Mouse (Mus musculus) embryo, embryonic 10 days (tissue): ENCODE data around the gene Acyp2.
"Not testable (repeated sequence)": the region's sequence is repeated elsewhere in the genome, so short reads cannot be mapped to it uniquely, and the experiment has no call there.

Experiments used
- DNase-seq: peaks from one replicate; pipeline ENCODE4 v3.0.0-alpha.2; 2015; ENCODE audit warnings: low spot score

Gene Acyp2

DNA sequence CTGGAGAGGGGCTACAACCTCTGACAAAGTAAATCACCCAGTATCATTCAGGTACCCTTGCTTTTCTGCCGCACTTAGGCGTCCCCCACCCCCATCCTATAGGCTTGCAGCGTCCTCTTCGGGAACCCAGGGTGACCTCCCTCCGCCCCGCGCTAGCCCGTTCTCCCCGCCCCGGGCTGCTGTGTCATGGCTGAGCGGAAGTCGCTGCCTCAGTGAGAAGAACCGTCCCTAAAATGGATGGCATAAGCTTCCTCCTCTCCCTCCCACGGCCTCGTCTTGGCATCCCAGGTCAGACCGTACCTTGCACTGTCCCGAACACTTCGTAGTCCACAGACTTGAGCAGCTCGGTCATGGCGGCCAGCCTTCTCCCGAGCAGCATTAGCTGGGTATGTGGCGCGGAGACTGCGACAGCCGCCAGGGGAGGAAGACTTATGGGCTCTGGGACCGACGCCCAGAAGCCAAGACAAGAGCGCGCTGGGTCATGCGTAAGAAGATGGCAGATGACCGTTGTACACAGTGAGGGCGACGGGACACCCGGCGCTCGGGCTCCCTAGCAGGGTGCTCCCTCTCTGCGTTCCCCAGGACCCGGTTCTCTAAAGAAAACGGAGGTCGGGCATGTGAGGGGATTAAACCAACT, at the start of gene Acyp2:
Acyp2 (minus strand) TSS at position 587 of the 637 bp plus-strand sequence.
- peak; percentile 91 for DNase-seq

DNA sequence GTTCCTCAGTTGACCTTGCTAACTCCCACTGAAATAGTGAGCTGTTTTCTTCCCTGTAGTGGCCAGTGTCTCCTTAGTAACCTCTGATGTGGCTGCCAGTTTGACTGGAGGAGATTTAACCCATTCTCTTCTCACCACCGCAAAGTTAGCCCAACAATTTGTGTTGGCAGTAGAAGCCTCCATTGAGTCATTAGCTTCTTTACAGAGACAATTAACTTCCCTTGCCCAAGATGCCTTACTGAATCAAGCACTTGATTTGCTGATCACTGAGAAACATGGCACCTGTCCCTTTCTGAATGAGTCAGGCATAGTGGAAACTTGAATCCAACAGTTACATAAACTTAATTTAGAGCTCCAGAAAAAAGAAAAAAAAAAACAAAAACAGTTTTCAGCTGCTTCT, 40.0 kb upstream of the Acyp2 start:
- DNase-seq: no peak

DNA sequence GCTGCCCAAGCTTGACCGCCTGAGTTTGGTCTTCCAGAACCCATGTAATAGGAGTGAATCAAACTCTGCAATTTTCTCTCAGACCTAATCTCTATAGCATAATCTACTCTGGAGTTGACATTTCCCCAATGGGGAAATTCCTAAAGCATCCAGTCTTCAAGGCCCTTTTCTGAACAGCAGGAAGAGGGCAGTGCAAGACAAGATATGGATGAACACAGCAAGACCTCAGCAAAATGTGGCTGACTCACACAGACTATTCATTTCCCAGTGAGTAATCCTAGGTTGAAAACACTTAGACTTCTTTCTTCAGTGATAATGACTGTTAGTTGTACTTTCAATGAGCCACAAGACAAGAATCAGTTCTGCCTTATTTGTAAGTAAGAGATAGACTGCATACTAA, 26.7 kb upstream of the Acyp2 start:
- peak; percentile 41 for DNase-seq

DNA sequence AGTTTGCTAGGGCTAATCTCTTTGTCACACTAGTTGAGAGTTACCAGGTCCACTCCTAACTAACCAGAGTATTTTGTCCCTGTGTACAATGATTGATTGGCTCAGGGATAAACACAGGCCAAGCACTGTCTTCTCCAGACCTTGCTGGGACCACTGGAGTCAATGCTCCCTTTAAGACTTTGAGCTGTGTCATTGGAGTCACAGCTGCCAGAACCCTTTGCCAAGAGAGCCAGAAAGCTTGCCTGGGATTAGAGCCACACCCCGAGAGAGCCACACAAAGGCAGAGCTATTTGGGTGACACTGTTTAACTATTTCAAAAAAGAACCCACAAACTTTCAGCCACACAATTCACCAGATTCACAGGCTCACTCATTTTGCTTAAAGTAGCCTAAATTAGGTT, 23.3 kb upstream of the Acyp2 start:
- DNase-seq: no peak

DNA sequence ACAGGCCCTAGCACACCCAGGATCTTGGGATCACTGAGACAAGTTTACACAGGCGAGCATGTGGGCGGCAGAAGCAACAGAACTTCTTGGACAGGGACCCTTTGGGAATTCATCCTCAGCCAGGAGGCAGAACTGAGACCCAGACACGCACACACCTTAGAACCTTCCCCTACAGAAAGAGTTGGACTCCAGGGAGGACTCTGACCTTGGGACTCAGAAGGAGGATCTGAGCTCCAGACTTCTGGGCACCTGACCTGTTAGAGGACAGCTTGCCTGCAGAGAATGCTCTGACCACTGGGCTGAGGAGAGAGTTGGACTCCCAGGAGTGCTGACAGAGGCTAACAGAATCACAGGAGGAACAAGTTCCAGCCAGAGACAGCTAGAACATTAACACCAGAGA, 13.6 kb upstream of the Acyp2 start:
- no peak for DNase-seq

DNA sequence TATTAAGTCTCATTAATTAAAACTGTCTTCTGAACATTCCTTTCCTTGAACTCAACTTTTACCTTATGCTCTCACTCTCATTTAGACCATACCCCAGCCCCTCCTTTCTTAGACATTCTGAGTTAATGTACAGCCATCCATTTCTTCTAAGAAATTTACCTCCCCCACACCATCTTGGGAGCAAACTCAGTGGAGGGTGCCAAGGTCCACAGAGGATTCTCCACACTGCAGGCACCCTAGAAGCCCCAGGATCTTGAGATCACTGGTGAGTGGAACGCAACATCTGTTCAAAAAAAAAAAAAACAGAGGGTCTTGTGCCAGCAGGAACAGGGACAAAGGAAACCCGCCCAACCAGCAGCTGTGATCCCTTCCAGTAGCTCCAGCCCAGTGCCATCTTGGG, 13.2 kb upstream of the Acyp2 start:
- no peak for DNase-seq

DNA sequence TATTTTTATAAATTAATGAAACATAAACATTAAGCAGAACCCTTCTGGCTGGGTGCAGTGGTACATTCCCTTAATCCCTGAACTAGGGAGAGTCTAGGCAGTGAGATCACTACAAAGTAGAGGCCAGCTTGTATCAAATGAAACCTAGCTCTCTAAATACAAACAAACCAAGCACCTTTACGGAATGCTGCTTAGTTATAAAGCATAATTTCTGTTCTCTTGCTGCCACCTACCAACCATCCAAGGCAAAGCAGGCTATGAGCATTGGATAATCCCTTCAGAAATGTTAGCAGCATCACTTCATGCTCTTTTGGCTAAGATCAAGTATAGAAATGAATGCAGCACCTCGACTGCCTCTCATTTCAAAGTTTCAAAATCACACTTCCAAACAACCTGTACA, 7.7 kb upstream of the Acyp2 start:
- peak; percentile 58 for DNase-seq

DNA sequence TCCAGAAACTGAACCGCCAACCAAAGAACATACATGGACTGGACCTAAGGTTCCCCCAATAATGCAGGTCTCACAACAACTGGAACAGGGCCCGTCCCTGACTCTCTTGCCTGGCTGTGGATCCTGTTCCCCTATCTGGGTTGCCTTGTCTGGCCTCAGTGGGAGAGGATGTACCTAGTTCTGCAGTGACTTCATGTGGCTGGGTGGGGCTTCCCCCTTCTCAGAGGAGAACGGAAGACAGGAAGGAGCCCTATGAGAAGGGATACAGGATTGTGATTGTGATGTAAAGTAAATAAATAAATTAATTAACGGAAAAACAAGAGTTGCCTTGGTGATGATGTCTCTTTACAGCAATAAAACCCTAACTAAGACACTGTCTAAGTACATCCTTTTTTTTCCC, 6.7 kb upstream of the Acyp2 start:
- DNase-seq: no peak

DNA sequence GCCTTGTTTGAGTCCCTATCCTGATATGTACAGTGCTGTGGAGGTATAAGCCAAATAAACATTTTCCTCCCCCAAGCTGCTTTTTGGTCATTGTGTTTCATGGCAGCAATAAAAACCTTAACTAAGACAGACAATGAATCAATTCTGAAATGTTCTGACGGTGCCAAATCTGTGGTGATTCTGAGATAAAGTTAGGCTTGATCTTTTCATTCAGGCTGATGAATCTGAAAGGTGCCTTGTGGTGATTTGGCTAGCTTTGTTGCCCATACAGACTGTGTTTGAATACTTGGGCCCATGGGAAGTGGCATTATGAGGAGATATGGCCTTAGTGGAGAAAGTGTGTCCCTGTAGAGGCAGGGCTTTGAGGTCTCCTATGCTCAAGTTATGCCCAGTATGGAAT, 1.0 kb upstream of the Acyp2 start:
- DNase-seq: no peak

DNA sequence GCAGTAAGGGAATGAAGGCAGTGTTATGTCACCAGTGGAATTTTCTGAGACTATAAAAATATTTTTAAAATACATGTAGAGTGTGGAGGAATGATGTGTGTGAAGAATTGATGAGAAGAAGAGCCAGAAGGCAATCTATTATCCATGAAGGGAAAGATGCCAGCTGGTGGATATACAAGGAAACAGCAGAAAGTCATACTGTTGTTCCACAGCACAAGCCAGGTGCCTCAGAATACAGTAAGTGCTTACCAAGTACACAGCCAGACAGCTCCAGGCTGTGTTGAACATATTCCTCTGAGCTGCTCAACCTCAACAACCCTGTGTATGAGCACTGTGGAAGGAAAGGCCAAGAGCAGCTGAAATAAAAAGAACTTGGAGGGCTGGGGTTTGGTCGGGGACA, 13.7 kb downstream of the Acyp2 start:
- no peak for DNase-seq

DNA sequence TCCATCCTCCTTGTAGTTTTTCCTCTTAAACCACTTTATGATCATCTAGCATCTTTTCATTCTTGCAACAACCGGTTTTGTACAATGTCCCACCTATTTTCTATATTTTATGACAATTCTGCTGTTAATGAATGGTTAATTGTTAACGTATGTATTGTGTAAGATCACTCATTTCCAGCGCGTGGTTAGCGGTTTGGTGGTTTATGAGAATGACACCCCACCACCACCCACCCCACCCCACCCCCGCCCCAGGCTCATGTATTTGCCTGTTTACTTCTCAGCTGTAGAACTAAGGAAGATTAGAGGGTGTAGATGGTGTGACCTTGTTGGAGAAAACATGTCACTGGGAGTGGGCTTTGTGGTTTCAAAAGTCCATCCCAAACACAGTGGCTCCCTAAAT, 18.9 kb downstream of the Acyp2 start:
- DNase-seq: no peak

DNA sequence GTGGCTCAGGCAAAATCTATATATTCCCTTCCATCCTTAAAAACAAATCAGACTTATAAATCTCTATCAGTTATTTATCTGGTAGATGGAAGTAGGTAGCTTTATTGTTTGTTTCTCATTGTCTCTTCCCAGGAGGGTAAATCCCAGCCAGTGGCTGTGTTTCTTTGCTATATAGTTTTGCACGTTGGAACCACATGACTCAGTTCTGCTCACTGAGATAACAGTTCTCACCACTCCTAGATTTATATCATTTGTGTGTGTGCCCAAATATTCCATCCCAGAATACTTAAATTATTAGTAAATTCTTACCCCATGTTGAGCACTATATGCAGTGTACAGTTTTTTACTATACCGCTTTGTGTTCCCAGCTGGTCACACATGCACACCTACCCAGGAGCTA, 26.2 kb downstream of the Acyp2 start:
- no peak for DNase-seq

DNA sequence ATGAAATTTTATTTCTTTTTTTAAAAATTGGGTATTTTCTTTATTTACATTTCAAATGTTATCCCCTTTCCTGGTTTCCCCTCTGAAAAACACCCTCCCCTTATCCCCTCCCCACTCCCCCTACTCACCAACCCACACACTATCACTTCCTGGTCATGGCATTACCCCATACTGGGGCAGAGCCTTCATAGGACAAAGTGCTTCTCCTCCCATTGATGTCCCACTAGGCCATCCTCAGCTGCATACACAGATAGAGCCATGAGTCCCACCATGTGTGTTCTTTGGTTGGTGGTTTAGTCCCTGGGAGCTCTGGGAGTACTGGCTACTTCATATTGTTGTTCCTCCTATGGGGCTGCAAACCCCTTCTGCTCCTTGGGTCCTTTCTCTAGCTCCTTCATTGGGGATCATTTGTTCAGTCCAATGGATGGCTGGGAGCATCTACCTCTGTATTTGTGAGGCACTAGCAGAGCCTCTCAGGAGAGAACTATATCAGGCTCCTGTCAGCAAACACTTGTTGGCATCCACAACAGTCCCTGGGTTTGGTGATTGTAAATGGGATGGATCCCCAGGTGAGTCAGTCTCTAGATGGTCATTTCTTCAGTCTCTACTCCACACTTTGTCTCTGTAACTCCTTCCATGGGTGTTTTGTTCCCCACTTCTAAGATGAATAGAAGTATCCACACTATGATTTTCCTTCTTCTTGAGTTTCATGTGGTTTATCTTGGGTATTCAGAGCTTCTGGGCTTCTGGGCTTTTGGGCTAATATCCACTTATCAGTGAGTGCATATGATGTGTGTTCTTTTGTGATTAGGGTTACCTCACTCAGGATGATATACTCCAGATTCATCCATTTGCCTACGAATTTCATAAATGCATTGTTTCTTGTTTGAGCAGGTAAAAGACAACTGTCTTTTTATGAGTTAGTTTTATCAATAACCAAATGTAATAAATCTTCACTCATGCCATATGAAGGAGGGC, 27.7 kb downstream of the Acyp2 start:
- not testable (repeated sequence) for DNase-seq

DNA sequence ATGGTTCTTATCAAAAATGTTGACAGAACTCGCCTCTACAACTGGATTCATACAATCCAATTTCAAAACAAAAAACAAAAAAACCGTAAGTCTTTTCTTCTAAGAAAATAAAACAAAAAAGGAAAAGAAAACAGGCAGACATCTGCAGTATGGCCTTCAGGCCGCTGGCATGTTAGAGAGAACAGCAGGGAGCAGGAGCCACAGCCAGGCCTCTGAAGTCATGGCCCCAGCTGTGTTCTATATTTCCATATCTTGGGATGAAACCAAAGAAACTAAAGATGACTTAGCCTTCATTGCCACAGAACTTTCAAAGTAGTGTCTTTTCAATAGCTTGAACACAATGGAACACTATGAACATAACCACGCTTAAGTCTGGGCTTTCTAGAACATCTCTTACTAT, 31.2 kb downstream of the Acyp2 start:
- DNase-seq: peak; percentile 10

DNA sequence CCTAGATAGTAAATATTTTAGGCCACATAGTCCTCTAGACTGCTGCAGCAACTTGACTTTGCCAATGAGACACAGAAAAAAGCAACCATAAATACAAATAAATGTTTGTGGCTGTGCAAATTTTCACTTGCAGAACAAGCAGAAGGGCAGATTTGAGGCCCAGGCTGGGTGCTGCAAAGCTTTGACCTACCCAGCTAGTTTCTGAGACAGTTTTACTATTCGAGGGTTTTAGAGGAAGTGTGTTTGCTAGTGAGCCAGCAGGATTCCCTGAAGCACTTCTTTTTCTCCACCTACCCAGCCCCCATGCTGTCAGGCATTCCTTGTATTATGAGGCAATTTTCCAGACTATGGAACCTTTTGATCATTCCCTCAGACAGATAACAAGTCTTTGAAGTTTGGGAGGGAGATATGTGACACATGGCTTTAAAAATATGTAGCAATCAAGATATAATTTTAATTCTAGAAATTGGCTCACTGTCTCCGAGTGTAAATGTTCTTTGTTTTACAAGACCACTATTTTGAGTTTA, 31.8 kb downstream of the Acyp2 start:
- DNase-seq: peak; percentile 48

DNA sequence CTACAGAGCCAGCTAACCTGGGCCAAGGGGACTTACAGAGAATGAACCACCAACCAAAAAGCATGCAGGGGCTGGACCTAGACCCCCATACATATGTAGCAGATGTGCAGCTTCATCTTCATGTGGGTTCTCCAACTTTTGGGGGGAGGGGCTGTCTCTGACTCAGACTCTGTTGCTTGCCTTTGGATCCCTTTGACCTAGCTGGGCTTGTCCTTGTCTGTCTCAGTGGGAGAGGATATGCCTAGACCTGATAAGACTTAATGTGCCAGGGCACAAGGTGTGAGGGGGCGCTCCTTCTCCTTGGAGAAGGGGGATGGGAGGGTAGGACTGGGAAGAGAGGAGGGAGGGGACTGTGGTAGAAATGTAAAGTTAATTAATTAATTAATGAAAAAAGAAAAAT, 33.4 kb downstream of the Acyp2 start:
- no peak for DNase-seq

DNA sequence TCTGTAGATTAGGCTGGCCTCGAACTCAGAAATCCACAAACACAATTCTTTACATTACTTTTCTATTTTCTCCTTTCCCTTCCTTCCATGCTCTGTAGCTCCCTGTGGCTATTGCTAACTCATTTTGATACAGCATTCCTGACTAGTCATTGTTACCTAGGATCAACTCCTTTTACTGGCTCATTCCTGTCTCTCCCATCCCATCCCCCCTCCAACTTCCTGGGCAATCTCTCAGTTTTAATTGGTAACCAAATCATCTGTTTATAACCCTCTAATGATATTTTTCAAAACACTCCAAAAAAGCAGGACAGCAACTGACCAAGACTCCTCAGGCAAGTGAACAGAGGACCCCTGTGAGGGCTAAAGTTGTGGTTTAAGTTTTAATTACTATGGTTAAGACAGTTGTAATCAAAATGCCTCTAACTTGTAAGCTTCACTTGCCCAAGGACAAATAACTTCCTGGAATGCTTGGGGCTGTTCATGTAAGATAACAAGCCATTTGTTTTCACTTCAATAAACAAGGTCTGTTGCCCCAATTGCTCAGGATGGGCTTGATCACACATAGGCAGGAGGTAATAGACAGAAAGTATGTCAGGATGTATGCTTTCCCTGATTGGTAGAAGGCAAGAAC, 35.4 kb downstream of the Acyp2 start:
- DNase-seq: no peak

DNA sequence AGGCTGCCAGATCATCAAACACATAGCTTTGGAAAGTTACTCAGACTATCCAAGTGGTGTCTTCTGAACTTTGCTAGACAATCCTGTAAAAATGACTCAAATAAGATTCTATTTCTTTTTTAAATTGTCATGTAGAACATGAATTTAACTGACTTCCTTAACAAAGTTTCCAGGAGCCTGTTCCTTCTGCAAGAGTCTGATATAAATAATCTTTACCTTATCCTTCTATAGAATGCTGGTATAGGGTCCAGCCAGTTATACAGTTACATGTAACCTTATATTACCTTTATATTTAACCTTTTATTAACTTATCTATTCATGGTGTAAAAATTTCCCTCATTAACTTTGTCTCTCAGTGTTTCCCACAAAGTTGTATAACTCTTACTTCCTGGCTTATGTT, 36.7 kb downstream of the Acyp2 start:
- no peak for DNase-seq

DNA sequence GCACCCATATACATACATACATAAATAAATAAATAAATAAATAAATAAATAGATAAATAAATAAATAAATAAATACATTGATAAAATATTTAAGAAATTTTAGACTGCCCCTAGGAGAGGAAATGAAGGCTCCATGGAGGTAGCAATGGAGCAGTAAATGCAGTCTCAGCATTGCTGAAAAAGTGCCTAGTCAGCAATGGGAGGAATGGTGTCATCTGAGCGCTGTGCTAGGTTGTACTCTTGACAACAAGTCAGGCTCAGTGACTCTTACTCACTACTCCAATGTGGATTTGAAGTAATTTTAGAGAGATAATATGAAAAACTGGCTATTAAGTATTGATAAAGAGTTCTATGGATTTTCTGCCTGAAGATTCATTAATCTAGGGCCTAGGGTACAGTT, 40.1 kb downstream of the Acyp2 start:
- DNase-seq: no peak

DNA sequence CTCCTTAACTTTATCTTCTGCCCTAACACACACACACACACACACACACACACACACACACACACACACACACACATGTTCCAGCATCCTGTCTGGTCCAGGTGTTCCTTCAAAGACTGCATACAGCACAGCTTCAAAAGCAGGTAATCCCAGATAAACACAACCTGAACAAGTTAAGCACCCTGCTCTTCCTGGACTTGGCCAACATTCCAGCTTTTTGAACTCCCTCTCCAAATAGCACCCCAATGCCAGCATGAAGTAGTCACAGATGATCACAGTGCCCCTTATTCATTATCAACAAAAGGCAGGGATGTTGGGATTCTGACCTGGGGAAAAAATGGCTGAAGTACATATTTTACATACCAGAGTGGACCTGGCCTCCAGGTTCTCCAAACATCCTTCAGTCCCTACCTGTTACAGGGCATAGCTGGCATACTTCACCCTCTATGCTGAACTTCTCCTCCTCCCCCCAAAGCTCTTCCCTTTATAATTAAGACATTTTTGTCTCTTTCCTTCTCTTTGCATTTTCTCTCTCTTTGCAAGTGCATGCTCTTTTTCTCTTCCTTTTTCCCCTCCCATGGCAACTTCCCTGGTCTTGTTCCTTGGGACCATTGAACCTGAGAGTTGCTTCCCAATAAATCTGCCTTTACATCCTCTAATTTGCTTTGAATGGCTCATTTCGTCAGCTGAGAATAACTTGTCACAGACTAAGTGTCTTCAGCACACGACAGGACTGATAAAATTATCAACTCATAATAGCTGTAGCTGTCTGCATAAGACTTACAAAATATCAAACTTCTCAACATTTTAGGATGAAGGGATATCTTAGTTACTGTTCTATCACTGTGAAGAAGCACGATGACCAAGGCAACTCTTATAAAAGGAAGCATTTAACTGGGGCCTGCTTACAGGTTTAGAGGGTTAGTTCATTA, 41.5 kb downstream of the Acyp2 start:
- DNase-seq: no peak

DNA sequence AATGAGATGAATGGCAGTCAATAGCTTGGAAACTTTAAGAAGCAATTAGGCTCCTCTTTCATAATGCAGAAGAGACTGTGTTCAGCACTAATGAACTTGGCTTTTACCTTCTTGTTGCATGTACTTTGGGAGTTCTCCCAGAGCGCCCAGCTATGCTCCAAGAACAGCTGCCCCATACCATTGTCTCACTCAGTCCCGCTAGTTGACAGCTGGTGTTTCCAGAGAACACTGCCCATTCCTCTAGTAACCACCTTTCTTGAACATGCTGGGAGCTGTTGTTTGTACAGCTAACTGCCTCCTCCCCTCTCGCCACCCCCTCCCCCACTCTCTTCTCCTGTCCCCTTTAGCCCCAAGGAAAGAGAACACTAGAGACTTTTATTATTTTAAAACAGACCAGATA, 52.1 kb downstream of the Acyp2 start:
- DNase-seq: no peak

DNA sequence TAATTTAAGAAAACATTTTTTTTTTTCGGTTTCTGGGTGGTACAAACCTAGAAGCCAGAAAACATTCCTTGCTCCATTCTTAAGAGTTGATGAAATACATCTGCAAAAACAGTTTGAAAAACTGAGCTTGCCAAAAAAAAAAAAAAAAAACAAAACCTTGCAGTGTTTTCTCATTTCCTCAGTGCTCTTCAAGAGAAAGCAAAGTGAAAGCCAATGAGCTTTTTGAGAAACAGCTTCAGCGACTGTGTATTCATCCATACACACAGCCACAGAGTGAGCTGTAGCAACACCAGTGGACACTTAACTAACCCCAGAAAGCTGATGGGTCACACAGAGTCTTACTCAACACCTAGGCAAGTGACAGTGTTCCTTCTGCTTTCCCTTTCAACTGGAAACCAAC, 69.4 kb downstream of the Acyp2 start:
- no peak for DNase-seq
